Mouse (Mus musculus): ENCODE results near the gene Topors.

DNA sequence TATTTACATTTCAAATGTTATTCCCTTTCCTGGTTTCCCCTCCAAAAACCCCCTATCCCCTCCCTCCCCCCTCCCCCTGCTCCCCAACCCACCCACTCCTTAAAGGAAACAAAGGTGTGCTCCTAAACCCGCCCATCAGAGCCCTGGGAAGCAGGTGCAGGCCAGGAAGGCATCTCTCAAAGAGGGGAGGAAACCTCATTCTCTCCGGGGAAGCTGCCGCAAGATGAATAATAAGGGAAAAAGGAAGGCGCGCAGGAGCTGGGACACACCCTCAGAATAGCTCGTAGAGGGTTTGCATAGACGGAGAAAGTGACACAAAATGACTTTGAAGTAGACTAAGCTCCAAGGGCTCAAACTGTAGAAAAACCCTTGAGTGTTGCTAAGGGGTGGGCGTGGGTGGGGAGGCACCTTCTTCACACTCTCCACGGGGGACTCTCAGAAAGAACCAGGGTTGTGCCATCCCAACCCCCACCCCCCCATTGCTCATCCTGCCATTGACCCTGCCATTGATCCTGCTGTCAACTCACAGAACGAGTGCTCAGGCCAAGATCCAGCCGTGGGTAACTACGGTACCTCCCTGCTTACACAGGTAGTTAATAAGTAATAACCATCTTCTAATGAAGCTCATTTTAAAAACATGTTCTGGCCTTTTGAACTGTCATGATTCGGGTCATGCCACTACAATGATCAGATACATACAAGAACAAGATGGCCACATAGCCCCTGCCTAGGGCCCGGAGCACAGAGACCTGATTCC, 48.5 kb downstream of the Topors start:
- TF ChIP-seq CTCF (IDR thresholded peaks at IDR 0.05; ENCODE audit: low read depth), result no peak
- TF ChIP-seq EP300 (optimal IDR thresholded peaks at IDR 0.05), result no peak
